Mouse (Mus musculus) lung, postnatal 0 days (tissue): ENCODE measurements around the gene Epb41. TPM values are rescaled to one million over a fixed set of nuclear protein-coding genes. Genes with fewer than 3 reads are reported as not detected.

ENCODE experiments used
- ATAC-seq: fragments of 200-750 bp; cut with Nextera tagmentation; 2 replicates; pipeline ENCODE4 v1.8.0; 2017; ENCODE audit warnings: moderate library complexity
- DNase-seq: peaks from one replicate; pipeline ENCODE4 v3.0.0-alpha.2; 2016; ENCODE audit warnings: low spot score
- H3K27ac ChIP-seq: fragments of 300-500 bp; sonication (generic); 2 replicates; pipeline ENCODE4 v1.5.1; 2014; ENCODE audit warnings: antibody characterized with exemption, mild to moderate bottlenecking, low read length, mixed read lengths
- H3K27me3 ChIP-seq: fragments of 300-500 bp; sonication (generic); replicated peaks from 2 replicates; pipeline ENCODE4 v1.6.1; 2014; ENCODE audit warnings: low read length, mixed read lengths; ENCODE audit not compliant: insufficient read depth
- H3K36me3 ChIP-seq: fragments of 300-500 bp; sonication (generic); 2 replicates; pipeline ENCODE4 v1.6.1; 2014; ENCODE audit warnings: low read length, mixed read lengths; ENCODE audit not compliant: insufficient read depth
- H3K4me1 ChIP-seq: fragments of 300-500 bp; sonication (generic); 2 replicates; pipeline ENCODE4 v1.6.1; 2014; ENCODE audit warnings: antibody characterized with exemption, low read depth, low read length, mixed read lengths; ENCODE audit not compliant: insufficient read depth
- H3K4me2 ChIP-seq: fragments of 300-500 bp; sonication (generic); replicated peaks from 2 replicates; pipeline ENCODE4 v1.6.1; 2014; ENCODE audit warnings: low read depth, mild to moderate bottlenecking, low read length, moderate library complexity, mixed read lengths
- H3K4me3 ChIP-seq: fragments of 300-500 bp; sonication (generic); 2 replicates; pipeline ENCODE4 v1.5.1; 2014; ENCODE audit warnings: low read depth, low read length
- H3K9ac ChIP-seq: fragments of 300-500 bp; sonication (generic); replicated peaks from 2 replicates; pipeline ENCODE4 v1.6.1; 2014; ENCODE audit warnings: low read depth, mild to moderate bottlenecking
- H3K9me3 ChIP-seq: fragments of 300-500 bp; sonication (generic); 2 replicates; pipeline ENCODE4 v1.6.1; 2016; ENCODE audit warnings: low read length, mixed read lengths
- CTCF ChIP-seq: IDR thresholded peaks from 2 replicates; pipeline ENCODE4 v1.5.1; 2016; ENCODE audit warnings: antibody characterized with exemption, mild to moderate bottlenecking
- EP300 ChIP-seq: IDR thresholded peaks from 2 replicates; pipeline ENCODE4 v1.6.1; 2016; ENCODE audit warnings: antibody characterized with exemption, mild to moderate bottlenecking, control low read depth
- WGBS: fragments of 180-500 bp; shearing (Covaris S2); extraction: QIAGEN DNeasy Blood & Tissue Kit; methylation state at CpG from one replicate; pipeline ENCODE4 v1.1.7; 2014; 5-methylcytosine and 5-hydroxymethylcytosine counted together
- polyA plus RNA-seq: library from polyadenylated mRNA; unstranded; fragments of >200 nt; fragmentation: Nextera tagmentation; extraction: Ambion mirVana; gene quantifications from 2 replicates; pipeline ENCODE4 v1.2.1, GENCODE M21; 2015

Gene Epb41
- polyA plus RNA-seq, 1 experiment from 2014 or later: 29.9 TPM

DNA sequence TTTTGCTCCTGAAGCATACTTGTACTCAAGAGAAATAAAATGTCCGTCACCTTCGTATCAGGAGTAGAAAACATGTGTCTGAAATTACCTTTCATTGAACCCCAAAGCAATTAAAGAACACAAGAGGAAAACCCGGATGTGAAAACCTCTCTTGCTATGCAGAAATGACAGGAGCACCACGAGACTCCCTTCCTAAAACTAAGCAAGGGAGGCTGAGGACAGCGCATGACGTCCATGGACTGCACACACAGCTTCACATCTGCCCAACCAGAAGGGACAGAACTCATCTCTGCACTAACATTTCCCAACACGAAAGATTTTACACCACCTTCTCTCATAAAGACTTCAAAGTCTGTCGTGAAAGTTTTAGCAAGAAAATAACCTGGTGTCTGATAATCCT lies 64.7 kb downstream of the Epb41 start:
- H3K4me3 ChIP-seq: no peak overlapping the region
- no peaks in the 10 kb centered on the region for H3K9me3 ChIP-seq
- no peak overlapping the region for H3K4me2 ChIP-seq
- no peaks in the 10 kb centered on the region for H3K36me3 ChIP-seq
- H3K27ac ChIP-seq: no peak overlapping the region
- WGBS: 80% methylated on average over 8 of the region's 8 CpGs
- no peaks in the 10 kb centered on the region for H3K4me1 ChIP-seq
- ATAC-seq (no peak), DNase-seq (no peak)
- TF ChIP-seq EP300 (no peak), CTCF (no peak)
- no peak overlapping the region for H3K9ac ChIP-seq
- H3K27me3 ChIP-seq: no peaks in the 10 kb centered on the region

DNA sequence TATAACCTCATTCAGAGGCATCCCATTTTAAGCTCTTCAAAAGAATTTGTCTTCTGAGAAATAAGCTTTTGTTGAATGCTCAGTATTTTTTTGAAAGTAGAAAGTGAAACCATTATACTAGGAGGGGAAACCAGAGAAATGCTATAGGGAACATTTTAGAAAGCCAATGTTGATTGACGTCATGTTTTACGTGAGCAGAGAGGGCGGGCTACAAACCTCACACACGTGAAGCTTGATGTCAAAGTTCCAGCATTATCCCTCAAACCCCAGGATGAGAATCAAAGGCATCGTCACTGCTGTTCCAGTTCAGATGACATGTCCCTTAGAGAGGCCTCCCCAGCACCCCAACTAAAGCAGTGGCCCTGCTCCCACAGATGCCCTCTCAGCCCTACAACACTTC lies 66.9 kb downstream of the Epb41 start:
- Histone ChIP-seq H3K36me3 (0 out of 2 replicates have a peak, but pooled peaks cover 7% of the 10 kb centered on the region), H3K4me2 (no peak overlapping the region), H3K4me3 (no peak overlapping the region), H3K27me3 (no peaks in the 10 kb centered on the region), H3K27ac (no peak overlapping the region), H3K4me1 (no peaks in the 10 kb centered on the region), H3K9ac (no peak overlapping the region), H3K9me3 (no peaks in the 10 kb centered on the region)
- TF ChIP-seq EP300 (no peak), CTCF (no peak)
- ATAC-seq (no peak), DNase-seq (no peak)
- WGBS: 81% methylated on average over 5 of the region's 5 CpGs

DNA sequence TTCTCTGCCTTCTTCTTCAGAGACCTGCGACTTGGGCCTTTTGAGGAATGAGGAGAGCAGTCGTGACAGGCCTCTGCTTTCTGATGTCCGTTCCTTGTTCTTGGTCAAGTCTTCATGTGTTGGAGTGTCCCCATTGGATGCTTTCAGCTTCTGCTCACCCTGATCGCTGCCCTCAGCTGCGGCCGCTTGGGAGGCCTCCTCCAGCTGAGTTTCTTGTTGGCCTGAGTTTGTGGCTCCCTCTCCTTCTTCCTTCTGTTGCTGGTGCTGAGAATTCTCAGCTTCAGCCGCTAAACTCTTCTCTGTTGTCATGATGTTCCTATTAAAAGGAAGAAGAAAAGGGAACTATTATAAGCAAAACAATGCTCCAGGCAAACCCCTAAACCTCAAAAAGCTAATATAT lies 68.0 kb downstream of the Epb41 start:
- Histone ChIP-seq H3K4me1 (no peaks in the 10 kb centered on the region), H3K4me3 (no peak overlapping the region), H3K36me3 (0 out of 2 replicates have a peak, but pooled peaks cover 7% of the 10 kb centered on the region), H3K9me3 (no peaks in the 10 kb centered on the region), H3K27ac (no peak overlapping the region), H3K27me3 (no peaks in the 10 kb centered on the region), H3K9ac (no peak overlapping the region), H3K4me2 (no peak overlapping the region)
- TF ChIP-seq CTCF (no peak), EP300 (no peak)
- ATAC-seq (no peak), DNase-seq (no peak)
- 85% methylated on average over 7 of the region's 7 CpGs for WGBS

DNA sequence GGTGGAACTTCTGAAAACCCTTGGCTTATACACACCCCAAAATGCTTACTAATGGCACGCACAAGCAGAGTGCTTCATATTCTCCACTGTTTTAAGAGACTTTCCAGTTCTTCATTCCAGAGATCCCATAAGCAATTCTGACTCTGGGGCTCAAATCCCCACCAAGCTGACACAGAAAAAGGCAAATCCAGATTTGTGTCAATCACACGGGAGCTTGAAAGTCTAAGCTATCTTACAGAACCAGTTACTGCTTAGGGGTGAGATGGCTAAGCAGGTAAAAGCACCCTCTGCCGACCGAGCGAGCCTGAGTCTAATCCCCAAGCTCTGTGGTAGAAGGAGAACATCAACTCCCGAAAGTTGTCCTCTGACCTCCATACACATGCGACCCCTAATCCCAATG lies 76.5 kb downstream of the Epb41 start:
- ATAC-seq: no peak
- no peaks in the 10 kb centered on the region for H3K27me3 ChIP-seq
- H3K9ac ChIP-seq: no peak overlapping the region
- WGBS: 93% methylated on average over 7 of the region's 7 CpGs
- no peak overlapping the region for H3K4me2 ChIP-seq
- no peak overlapping the region for H3K4me3 ChIP-seq
- H3K4me1 ChIP-seq: no peaks in the 10 kb centered on the region
- TF ChIP-seq CTCF (no peak), EP300 (no peak)
- H3K9me3 ChIP-seq: no peaks in the 10 kb centered on the region
- no peak overlapping the region for H3K27ac ChIP-seq
- no peak for DNase-seq
- peaks cover 13% of the 10 kb centered on the region for H3K36me3 ChIP-seq

DNA sequence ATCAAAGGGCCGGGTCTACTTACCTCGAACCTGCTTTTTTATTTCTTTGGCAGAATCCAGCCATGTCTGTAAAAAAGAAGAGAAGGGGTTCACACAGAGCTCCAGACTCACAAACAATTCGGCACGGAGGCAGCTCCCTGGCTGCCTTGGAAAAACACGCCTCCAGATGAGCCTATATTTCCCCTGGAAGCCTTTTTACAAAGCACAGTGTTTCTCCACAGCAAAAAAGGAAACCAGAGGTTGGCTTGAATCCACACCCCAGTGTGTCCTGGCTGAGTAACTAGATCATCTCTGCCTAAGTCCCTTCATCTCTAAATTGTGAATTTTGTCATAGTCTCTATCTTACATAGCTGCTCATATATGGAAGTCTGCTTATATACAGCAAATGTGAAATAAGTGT lies 77.6 kb downstream of the Epb41 start:
- no peaks in the 10 kb centered on the region for H3K4me1 ChIP-seq
- WGBS: 88% methylated on average over 5 of the region's 5 CpGs
- no peaks in the 10 kb centered on the region for H3K27me3 ChIP-seq
- H3K9ac ChIP-seq: no peak overlapping the region
- TF ChIP-seq EP300 (no peak), CTCF (no peak)
- no peak for DNase-seq
- no peak for ATAC-seq
- peaks cover 16% of the 10 kb centered on the region for H3K36me3 ChIP-seq
- H3K27ac ChIP-seq: no peak overlapping the region
- no peaks in the 10 kb centered on the region for H3K9me3 ChIP-seq
- no peak overlapping the region for H3K4me3 ChIP-seq
- H3K4me2 ChIP-seq: no peak overlapping the region

DNA sequence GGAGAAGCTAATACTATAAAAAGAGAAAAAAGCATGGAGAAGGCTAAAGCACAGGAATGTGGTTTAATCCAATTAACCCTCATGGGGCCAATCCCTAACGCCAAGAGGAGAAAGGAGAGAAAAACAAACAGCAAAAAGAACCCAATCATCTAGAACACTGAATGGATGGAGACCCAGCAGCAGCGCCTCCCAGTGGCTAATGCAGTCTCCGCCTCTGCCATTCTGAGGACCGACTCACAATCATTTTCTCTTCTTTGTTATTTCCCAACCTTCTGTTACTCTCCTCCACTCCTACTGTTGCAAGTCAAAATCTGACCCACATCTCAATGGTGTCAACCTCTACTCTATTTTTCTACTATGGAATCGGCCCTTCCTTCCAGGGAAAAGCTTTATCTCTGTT lies 78.1 kb downstream of the Epb41 start:
- H3K4me1 ChIP-seq: no peaks in the 10 kb centered on the region
- no peaks in the 10 kb centered on the region for H3K9me3 ChIP-seq
- H3K4me2 ChIP-seq: no peak overlapping the region
- H3K27ac ChIP-seq: no peak overlapping the region
- TF ChIP-seq EP300: no peak
- peak; percentile 53 for TF ChIP-seq CTCF
- no peak for ATAC-seq
- H3K36me3 ChIP-seq: peaks cover 16% of the 10 kb centered on the region
- no peak overlapping the region for H3K4me3 ChIP-seq
- no peaks in the 10 kb centered on the region for H3K27me3 ChIP-seq
- DNase-seq: peak; percentile 11
- no peak overlapping the region for H3K9ac ChIP-seq
- WGBS: 64% methylated on average over 5 of the region's 5 CpGs

DNA sequence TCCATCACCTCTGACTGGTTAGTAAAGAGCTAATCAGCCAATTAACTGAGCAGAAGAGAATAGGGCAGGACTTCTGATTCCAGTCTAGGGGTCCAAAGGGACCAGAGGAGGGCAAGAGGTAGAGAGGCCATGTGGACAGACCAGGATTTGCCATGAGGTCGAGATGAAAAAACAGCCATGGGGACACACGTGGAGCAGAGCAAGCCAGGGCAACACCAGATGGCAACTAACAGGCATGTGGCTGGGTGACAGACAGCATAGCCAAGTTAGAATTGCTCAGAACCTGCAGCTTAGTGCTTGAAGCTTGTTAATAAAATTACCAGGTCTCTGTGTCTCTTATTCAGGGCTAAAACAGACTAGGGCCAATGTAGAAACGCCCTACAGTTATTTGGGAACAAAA lies 81.3 kb downstream of the Epb41 start:
- H3K27me3 ChIP-seq: no peaks in the 10 kb centered on the region
- WGBS: 80% methylated on average over 3 of the region's 3 CpGs
- no peak overlapping the region for H3K4me3 ChIP-seq
- H3K9me3 ChIP-seq: no peaks in the 10 kb centered on the region
- no peak overlapping the region for H3K9ac ChIP-seq
- H3K27ac ChIP-seq: no peak overlapping the region
- ATAC-seq (no peak), DNase-seq (no peak)
- no peak for TF ChIP-seq EP300
- no peak for TF ChIP-seq CTCF
- H3K36me3 ChIP-seq: peaks cover 5% of the 10 kb centered on the region
- H3K4me1 ChIP-seq: no peaks in the 10 kb centered on the region
- no peak overlapping the region for H3K4me2 ChIP-seq
